Mouse (Mus musculus) heart, adult 2 months (tissue): ENCODE measurements at regions not wholly inside any gene's neighbourhood (a gene's known extent, or its start where the extent isn't known, plus 50 kb on each side); places are given as distances from the start of the nearest gene placed in this dataset.

Source experiments
- CTCF ChIP-seq: fragments of 200-600 bp; IDR thresholded peaks from 2 replicates; pipeline ENCODE4 v1.8.1; 2022; ENCODE audit warnings: antibody characterized with exemption, mild to moderate bottlenecking, moderate library complexity
- POLR2A ChIP-seq: fragments of 200-500 bp; IDR thresholded peaks from 2 replicates; pipeline ENCODE4 v1.6.1; 2011; ENCODE audit warnings: mild to moderate bottlenecking, low read depth, low read length, control low read depth; ENCODE audit not compliant: insufficient read depth

- TF ChIP-seq CTCF = no peak
- TF ChIP-seq POLR2A = no peak
Observed at GRCm38 (mm10) chr13:117401245-117401644, 180.4 kb upstream of the Gm17509 start.
